Mouse (Mus musculus) stomach, embryonic 14.5 days (tissue): ENCODE data around the gene Syngr2. TPM values are rescaled to one million over a fixed set of nuclear protein-coding genes. Genes with fewer than 3 reads are reported as not detected.

Experiments used
- ATAC-seq: fragments of 200-750 bp; cut with Nextera tagmentation; 2 replicates; pipeline ENCODE4 v1.8.0; 2017; ENCODE audit warnings: low read depth, moderate TSS enrichment; ENCODE audit not compliant: insufficient number of reproducible peaks, insufficient read depth, low FRiP score
- H3K27ac ChIP-seq: fragments of 300-500 bp; sonication (generic); 2 replicates; pipeline ENCODE4 v1.5.1; 2014; ENCODE audit warnings: mild to moderate bottlenecking, low read length, moderate library complexity, mixed read lengths
- H3K27me3 ChIP-seq: fragments of 300-500 bp; sonication (generic); 2 replicates; pipeline ENCODE4 v1.6.1; 2014; ENCODE audit warnings: low read length, control low read depth, mixed read lengths; ENCODE audit not compliant: control insufficient read depth, insufficient read depth
- H3K36me3 ChIP-seq: fragments of 300-500 bp; sonication (generic); 2 replicates; pipeline ENCODE4 v1.6.1; 2014; ENCODE audit warnings: mild to moderate bottlenecking, control low read depth, low read length, moderate library complexity, mixed read lengths; ENCODE audit not compliant: control insufficient read depth, insufficient read depth
- H3K4me1 ChIP-seq: fragments of 300-500 bp; sonication (generic); 2 replicates; pipeline ENCODE4 v1.6.1; 2014; ENCODE audit warnings: low read length, control low read depth, mixed read lengths; ENCODE audit not compliant: control insufficient read depth, insufficient read depth
- H3K4me2 ChIP-seq: fragments of 300-500 bp; sonication (generic); replicated peaks from 2 replicates; pipeline ENCODE4 v1.6.1; 2014; ENCODE audit warnings: low read depth, low read length, control low read depth
- H3K4me3 ChIP-seq: fragments of 300-500 bp; sonication (generic); 2 replicates; pipeline ENCODE4 v1.5.1; 2014; ENCODE audit warnings: low read depth, low read length, control low read depth
- H3K9ac ChIP-seq: fragments of 300-500 bp; sonication (generic); replicated peaks from 2 replicates; pipeline ENCODE4 v1.6.1; 2014; ENCODE audit warnings: low read depth, mild to moderate bottlenecking, control low read depth, low read length, moderate library complexity, mixed read lengths
- H3K9me3 ChIP-seq: fragments of 300-500 bp; sonication (generic); 2 replicates; pipeline ENCODE4 v1.6.1; 2016; ENCODE audit warnings: low read depth, low read length, control low read depth; ENCODE audit not compliant: control insufficient read depth
- WGBS: fragments of 180-500 bp; shearing (Covaris S2); extraction: QIAGEN DNeasy Blood & Tissue Kit; methylation state at CpG from one replicate; pipeline ENCODE4 v1.1.7; 2014; 5-methylcytosine and 5-hydroxymethylcytosine counted together
- polyA plus RNA-seq: library from polyadenylated mRNA; unstranded; fragments of >200 nt; fragmentation: Nextera tagmentation; extraction: Ambion mirVana; gene quantifications from 2 replicates; pipeline ENCODE4 v1.2.1, GENCODE M21; 2014

The Syngr2 gene
- polyA plus RNA-seq, 1 experiment from 2014 or later, result 101 TPM

DNA sequence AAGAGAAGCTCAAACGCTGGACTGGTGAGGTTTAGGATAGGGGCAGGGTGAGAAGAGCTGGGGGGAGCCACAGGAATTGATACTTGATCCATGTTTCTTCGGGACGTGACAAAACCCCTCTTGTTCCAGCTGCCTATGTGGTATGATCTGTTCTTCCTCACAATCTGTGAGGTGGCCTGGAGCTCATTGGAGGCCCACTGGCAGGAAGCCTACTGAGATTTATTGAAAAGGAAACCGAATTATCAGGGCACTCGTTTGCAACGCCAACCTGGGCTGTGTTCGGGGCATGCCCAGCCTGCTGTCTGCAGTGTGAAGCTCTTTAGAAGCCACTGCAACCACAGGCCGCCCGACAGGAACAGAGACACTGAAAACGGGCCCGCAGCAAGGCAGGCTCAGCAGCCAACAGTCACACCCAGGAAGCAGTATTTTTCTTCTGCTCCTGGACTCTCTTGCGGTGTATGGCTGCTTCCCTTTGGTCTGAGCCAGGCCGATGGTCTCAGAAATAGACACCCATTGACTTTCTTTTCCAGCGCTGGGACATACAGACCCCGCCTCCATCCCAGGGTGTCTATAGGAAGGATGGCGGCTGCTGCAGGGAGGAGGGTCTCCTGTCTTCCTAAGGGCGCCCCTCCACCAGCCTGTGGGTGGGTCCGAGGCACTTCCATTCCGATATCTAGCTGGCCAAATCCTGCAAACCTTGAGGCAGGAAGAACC lies 39.0 kb downstream of the Syngr2 start:
- Histone ChIP-seq H3K9ac (peak overlapping the region; percentile 67), H3K9me3 (no peaks in the 10 kb centered on the region), H3K4me2 (peak overlapping the region; percentile 75), H3K27ac (peak overlapping the region; percentile 97), H3K27me3 (no peaks in the 10 kb centered on the region), H3K36me3 (peaks cover 9% of the 10 kb centered on the region), H3K4me1 (peaks cover 19% of the 10 kb centered on the region), H3K4me3 (peak overlapping the region; percentile 69)
- ATAC-seq, result peak; percentile 66
- WGBS, result 7% methylated on average over 19 of the region's 19 CpGs

- Histone ChIP-seq H3K36me3 (peaks cover 15% of the 10 kb centered on the region), H3K4me2 (peak within 1 kb of the TSS; percentile 75), H3K27me3 (no peaks in the 10 kb centered on the region), H3K4me1 (peaks cover 19% of the 10 kb centered on the region), H3K9me3 (no peaks in the 10 kb centered on the region), H3K9ac (peak within 1 kb of the TSS; percentile 67), H3K4me3 (peak within 1 kb of the TSS; percentile 69), H3K27ac (peak within 1 kb of the TSS; percentile 97)
- ATAC-seq, result peak; percentile 94
- WGBS, result under 1% methylated on average over 51 of the region's 51 CpGs
Measured at GRCm38 (mm10) chr11:117848985-117849671, 39.7 kb downstream of the Syngr2 start, which contains the start of gene Birc5. Gene Birc5, plus strand, starts transcription at chr11:117849251.

GRCm38 (mm10) chr11:117852875-117853274 lies 43.4 kb downstream of the Syngr2 start:
- Histone ChIP-seq H3K27me3 (no peaks in the 10 kb centered on the region), H3K4me3 (no peak overlapping the region), H3K36me3 (peaks cover 46% of the 10 kb centered on the region), H3K9me3 (no peaks in the 10 kb centered on the region), H3K9ac (no peak overlapping the region), H3K4me2 (no peak overlapping the region), H3K27ac (no peak overlapping the region), H3K4me1 (peaks cover 19% of the 10 kb centered on the region)
- 78% methylated on average over 3 of the region's 3 CpGs for WGBS
- no peak for ATAC-seq

GRCm38 (mm10) chr11:117854241-117854640 lies 44.8 kb downstream of the Syngr2 start:
- Histone ChIP-seq H3K9ac (no peak overlapping the region), H3K4me1 (peaks cover 14% of the 10 kb centered on the region), H3K4me2 (no peak overlapping the region), H3K27me3 (no peaks in the 10 kb centered on the region), H3K9me3 (no peaks in the 10 kb centered on the region), H3K27ac (no peak overlapping the region), H3K4me3 (no peak overlapping the region), H3K36me3 (peaks cover 46% of the 10 kb centered on the region)
- no peak for ATAC-seq
- 91% methylated on average over 9 of the region's 9 CpGs for WGBS

DNA sequence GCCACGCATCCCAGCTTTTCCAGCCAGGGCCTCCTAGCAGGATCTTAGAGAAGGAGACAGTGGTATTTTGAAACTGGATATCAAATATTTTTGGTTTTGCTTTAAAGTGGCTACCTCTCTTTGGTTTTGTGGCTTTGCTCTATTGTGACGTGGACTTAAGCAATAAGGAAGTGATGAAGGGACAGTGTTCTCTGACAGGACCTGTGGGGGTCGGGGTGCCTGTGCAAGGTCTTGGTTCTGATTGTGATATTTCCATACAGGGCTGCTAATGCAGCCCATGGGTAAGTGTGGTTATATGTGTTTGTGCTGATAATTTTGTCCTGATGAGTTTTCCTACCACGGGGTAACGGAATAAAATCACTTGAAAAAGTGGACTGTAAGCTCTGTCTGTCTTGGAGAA lies 45.9 kb downstream of the Syngr2 start:
- no peak overlapping the region for H3K4me2 ChIP-seq
- H3K36me3 ChIP-seq, result peaks cover 46% of the 10 kb centered on the region
- ATAC-seq, result no peak
- H3K4me3 ChIP-seq, result no peak overlapping the region
- no peak overlapping the region for H3K27ac ChIP-seq
- H3K9ac ChIP-seq, result no peak overlapping the region
- H3K27me3 ChIP-seq, result 0 out of 2 replicates have a peak, but pooled peaks cover 6% of the 10 kb centered on the region
- H3K4me1 ChIP-seq, result peaks cover 5% of the 10 kb centered on the region
- no peaks in the 10 kb centered on the region for H3K9me3 ChIP-seq
- 97% methylated on average over 5 of the region's 5 CpGs for WGBS

DNA sequence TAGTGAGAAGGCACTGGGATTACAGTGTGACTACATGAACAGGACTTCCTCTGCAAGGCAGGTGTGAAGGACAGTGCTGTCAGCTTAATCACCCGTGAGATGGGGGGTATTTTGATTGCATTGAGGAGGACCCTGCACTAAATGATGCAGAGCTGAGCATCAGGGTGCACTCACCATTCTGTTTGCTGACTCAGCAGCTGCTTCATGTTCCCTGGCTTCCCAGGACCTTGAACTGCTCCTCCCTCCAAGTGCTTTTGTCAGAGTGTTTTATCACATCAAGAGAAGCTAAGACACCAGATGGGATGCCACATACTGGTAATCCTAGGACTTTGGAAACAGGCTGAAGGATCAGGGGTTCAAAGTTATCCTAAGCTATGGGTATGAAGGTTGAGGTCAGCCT lies 46.5 kb downstream of the Syngr2 start:
- no peak overlapping the region for H3K4me2 ChIP-seq
- H3K27me3 ChIP-seq, result peaks cover 9% of the 10 kb centered on the region; the same call in 1 of the 2 replicates
- no peak overlapping the region for H3K27ac ChIP-seq
- peaks cover 1% of the 10 kb centered on the region; the same call in 1 of the 2 replicates for H3K4me1 ChIP-seq
- no peak for ATAC-seq
- H3K36me3 ChIP-seq, result peaks cover 46% of the 10 kb centered on the region
- no peak overlapping the region for H3K9ac ChIP-seq
- H3K9me3 ChIP-seq, result no peaks in the 10 kb centered on the region
- H3K4me3 ChIP-seq, result no peak overlapping the region
- WGBS, result 71% methylated on average over 1 of the region's 1 CpGs

DNA sequence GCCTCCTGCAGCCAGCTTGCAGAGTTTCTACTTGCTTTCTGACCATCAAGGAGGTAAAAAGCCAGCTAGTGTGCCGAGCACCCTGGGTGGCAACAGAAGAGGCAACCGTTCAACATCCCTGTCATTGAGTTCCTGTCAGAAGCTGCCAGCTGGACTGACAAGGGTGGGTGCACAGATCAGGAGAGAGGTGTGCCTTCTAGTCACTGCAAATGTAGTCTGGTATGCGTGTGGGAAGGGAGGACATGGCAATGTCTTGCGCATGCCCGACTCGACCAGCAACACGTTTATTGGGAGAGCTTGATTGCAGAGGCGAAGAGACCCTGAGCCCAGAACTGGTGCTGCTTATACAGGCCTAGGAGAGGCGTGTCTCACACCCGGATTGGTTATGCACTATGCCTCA lies 48.0 kb downstream of the Syngr2 start:
- H3K27ac ChIP-seq, result no peak overlapping the region
- H3K36me3 ChIP-seq, result peaks cover 46% of the 10 kb centered on the region
- no peaks in the 10 kb centered on the region for H3K9me3 ChIP-seq
- ATAC-seq, result no peak
- H3K9ac ChIP-seq, result no peak overlapping the region
- no peak overlapping the region for H3K4me3 ChIP-seq
- WGBS, result 96% methylated on average over 9 of the region's 10 CpGs
- H3K27me3 ChIP-seq, result peaks cover 12% of the 10 kb centered on the region; the same call in 1 of the 2 replicates
- no peak overlapping the region for H3K4me2 ChIP-seq
- no peaks in the 10 kb centered on the region for H3K4me1 ChIP-seq

- ATAC-seq, result no peak
- Histone ChIP-seq H3K4me1 (no peaks in the 10 kb centered on the region), H3K27me3 (peaks cover 12% of the 10 kb centered on the region; the same call in 1 of the 2 replicates), H3K4me3 (no peak overlapping the region), H3K9me3 (no peaks in the 10 kb centered on the region), H3K9ac (no peak overlapping the region), H3K27ac (no peak overlapping the region), H3K4me2 (no peak overlapping the region), H3K36me3 (peaks cover 38% of the 10 kb centered on the region)
- 53% methylated on average over 3 of the region's 3 CpGs for WGBS
Measured at GRCm38 (mm10) chr11:117858392-117858791, 48.9 kb downstream of the Syngr2 start.
